Mouse (Mus musculus) lung, postnatal 0 days (tissue): ENCODE measurements around the gene Myo1g.

Experiments used
- CTCF ChIP-seq: IDR thresholded peaks from 2 replicates; pipeline ENCODE4 v1.5.1; 2016; ENCODE audit warnings: antibody characterized with exemption, mild to moderate bottlenecking
- EP300 ChIP-seq: IDR thresholded peaks from 2 replicates; pipeline ENCODE4 v1.6.1; 2016; ENCODE audit warnings: antibody characterized with exemption, mild to moderate bottlenecking, control low read depth

DNA sequence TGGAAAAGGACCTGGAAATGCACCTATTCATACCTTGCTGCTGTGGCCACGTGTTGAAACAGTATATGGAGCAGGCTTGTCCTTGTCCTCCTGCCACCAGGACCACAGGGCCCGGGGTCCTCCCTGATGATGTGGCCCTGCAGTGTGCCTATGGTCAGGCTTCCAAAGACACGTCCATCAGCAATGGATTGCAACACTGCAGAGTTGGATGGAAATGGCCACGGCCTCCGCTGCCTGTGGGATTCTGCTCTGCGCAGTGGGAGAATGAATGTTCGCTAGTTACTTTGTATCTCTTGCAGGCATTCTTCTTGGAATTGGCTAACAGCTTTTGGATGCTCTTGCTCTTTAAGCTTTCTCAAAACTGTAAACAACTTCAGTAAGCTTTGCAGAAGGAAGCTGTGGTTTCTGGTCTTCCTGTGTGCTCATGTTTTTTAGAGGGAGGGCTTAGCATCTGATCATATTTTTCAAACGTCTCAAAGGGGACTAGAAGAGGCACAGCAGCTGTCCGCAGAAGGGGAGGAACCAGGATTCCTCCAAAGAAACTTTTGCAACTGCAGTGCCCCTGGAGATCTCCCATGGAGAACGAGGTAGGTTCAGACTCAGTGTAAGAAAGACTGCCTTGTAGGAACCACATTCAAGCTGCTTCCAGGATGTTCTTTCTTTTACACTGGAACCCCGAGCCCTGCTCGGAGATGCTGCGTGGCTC is 40.0 kb upstream of the Myo1g start:
- TF ChIP-seq CTCF = no peak
- no peak for TF ChIP-seq EP300
